Mouse (Mus musculus): ENCODE measurements around the gene 9030025P20Rik. TPM values are rescaled to one million over a fixed set of nuclear protein-coding genes. Genes with fewer than 3 reads are reported as not detected.
A peak's percentile ranks its signal among the peaks of the same experiment; 100 is the strongest.
"Not testable (repeated sequence)": the region's sequence is repeated elsewhere in the genome, so short reads cannot be mapped to it uniquely, and the experiment has no call there.

Gene 9030025P20Rik
- polyA plus RNA-seq, 1 experiment from 2014 or later, result 8.7 TPM

- not testable (repeated sequence) for H3K36me3 ChIP-seq; H3K9me3 ChIP-seq; H3K27ac ChIP-seq (replicated peaks); H3K4me3 ChIP-seq; H3K9ac ChIP-seq; H3K27me3 ChIP-seq; H3K4me1 ChIP-seq (replicated peaks); H3K4me2 ChIP-seq; ATAC-seq (ENCODE audit: low FRiP score, low read depth)
- no CpG with 5 or more reads among the region's 5 CpGs for WGBS
Observed at GRCm38 (mm10) chr17:14994140-14994539, 15.9 kb downstream of the 9030025P20Rik start.

GRCm38 (mm10) chr17:15000047-15000446 lies 21.8 kb downstream of the 9030025P20Rik start:
- H3K4me3 ChIP-seq; H3K9me3 ChIP-seq; H3K4me1 ChIP-seq (replicated peaks); H3K9ac ChIP-seq; ATAC-seq (ENCODE audit: low FRiP score, low read depth); H3K27ac ChIP-seq (replicated peaks); H3K27me3 ChIP-seq; H3K4me2 ChIP-seq; H3K36me3 ChIP-seq: not testable (repeated sequence)
- no CpG with 5 or more reads among the region's 4 CpGs for WGBS

- no CpG with 5 or more reads among the region's 3 CpGs for WGBS
- ATAC-seq (ENCODE audit: low FRiP score, low read depth); H3K4me1 ChIP-seq (replicated peaks); H3K27ac ChIP-seq (replicated peaks); H3K27me3 ChIP-seq; H3K9me3 ChIP-seq; H3K9ac ChIP-seq; H3K4me3 ChIP-seq; H3K4me2 ChIP-seq; H3K36me3 ChIP-seq: not testable (repeated sequence)
Observed at GRCm38 (mm10) chr17:15009088-15009487, 30.8 kb downstream of the 9030025P20Rik start.

GRCm38 (mm10) chr17:15009706-15010413 lies 31.6 kb downstream of the 9030025P20Rik start, which contains the start of gene Gm3435:
Gene Gm3435 (plus strand): TSS chr17:15010176.
- H3K27me3 ChIP-seq; H3K36me3 ChIP-seq; H3K4me1 ChIP-seq (replicated peaks); H3K9ac ChIP-seq; H3K4me3 ChIP-seq; H3K4me2 ChIP-seq; H3K9me3 ChIP-seq; H3K27ac ChIP-seq (replicated peaks): not testable (repeated sequence)
- peak; percentile 99 for ATAC-seq (ENCODE audit: low FRiP score, low read depth)
- WGBS, result no CpG with 5 or more reads among the region's 60 CpGs

GRCm38 (mm10) chr17:15021503-15022220 lies 43.4 kb downstream of the 9030025P20Rik start:
- not testable (repeated sequence) for H3K36me3 ChIP-seq; ATAC-seq (ENCODE audit: low FRiP score, low read depth); H3K9ac ChIP-seq; H3K4me3 ChIP-seq; H3K4me2 ChIP-seq; H3K9me3 ChIP-seq; H3K4me1 ChIP-seq (replicated peaks); H3K27ac ChIP-seq (replicated peaks); H3K27me3 ChIP-seq
- 79% methylated on average over 3 of the region's 3 CpGs for WGBS

GRCm38 (mm10) chr17:15023878-15024492 lies 45.7 kb downstream of the 9030025P20Rik start:
- not testable (repeated sequence) for H3K4me3 ChIP-seq; H3K9ac ChIP-seq; H3K36me3 ChIP-seq; H3K4me2 ChIP-seq; H3K27ac ChIP-seq (replicated peaks); H3K4me1 ChIP-seq (replicated peaks); H3K9me3 ChIP-seq; H3K27me3 ChIP-seq
- no CpG with 5 or more reads among the region's 97 CpGs for WGBS
- peak; percentile 82 for ATAC-seq (ENCODE audit: low FRiP score, low read depth)

- H3K36me3 ChIP-seq; H3K4me3 ChIP-seq; H3K9me3 ChIP-seq; H3K27me3 ChIP-seq; H3K4me2 ChIP-seq; H3K4me1 ChIP-seq (replicated peaks); H3K9ac ChIP-seq; H3K27ac ChIP-seq (replicated peaks): not testable (repeated sequence)
- peak; percentile 92 for ATAC-seq (ENCODE audit: low FRiP score, low read depth)
- WGBS, result no CpG with 5 or more reads among the region's 48 CpGs
Observed at GRCm38 (mm10) chr17:15024502-15025193, 46.4 kb downstream of the 9030025P20Rik start.

GRCm38 (mm10) chr17:15025513-15025912 lies 47.2 kb downstream of the 9030025P20Rik start:
- H3K4me3 ChIP-seq; H3K36me3 ChIP-seq; H3K9me3 ChIP-seq; ATAC-seq (ENCODE audit: low FRiP score, low read depth); H3K9ac ChIP-seq; H3K4me2 ChIP-seq; H3K27ac ChIP-seq (replicated peaks); H3K4me1 ChIP-seq (replicated peaks); H3K27me3 ChIP-seq: not testable (repeated sequence)
- WGBS, result no CpG with 5 or more reads among the region's 6 CpGs

GRCm38 (mm10) chr17:15031414-15031813 lies 53.1 kb downstream of the 9030025P20Rik start:
- H3K9me3 ChIP-seq; H3K4me2 ChIP-seq; H3K27ac ChIP-seq (replicated peaks); H3K36me3 ChIP-seq; ATAC-seq (ENCODE audit: low FRiP score, low read depth); H3K4me1 ChIP-seq (replicated peaks); H3K9ac ChIP-seq; H3K27me3 ChIP-seq; H3K4me3 ChIP-seq: not testable (repeated sequence)
- no CpG with 5 or more reads among the region's 4 CpGs for WGBS

GRCm38 (mm10) chr17:15040455-15040854 lies 62.2 kb downstream of the 9030025P20Rik start:
- H3K27ac ChIP-seq (replicated peaks); H3K9ac ChIP-seq; H3K36me3 ChIP-seq; H3K4me1 ChIP-seq (replicated peaks); H3K4me3 ChIP-seq; ATAC-seq (ENCODE audit: low FRiP score, low read depth); H3K27me3 ChIP-seq; H3K4me2 ChIP-seq; H3K9me3 ChIP-seq: not testable (repeated sequence)
- WGBS, result no CpG with 5 or more reads among the region's 3 CpGs

All from hindbrain, embryonic 15.5 days (tissue).